In the genomic region with DNA sequence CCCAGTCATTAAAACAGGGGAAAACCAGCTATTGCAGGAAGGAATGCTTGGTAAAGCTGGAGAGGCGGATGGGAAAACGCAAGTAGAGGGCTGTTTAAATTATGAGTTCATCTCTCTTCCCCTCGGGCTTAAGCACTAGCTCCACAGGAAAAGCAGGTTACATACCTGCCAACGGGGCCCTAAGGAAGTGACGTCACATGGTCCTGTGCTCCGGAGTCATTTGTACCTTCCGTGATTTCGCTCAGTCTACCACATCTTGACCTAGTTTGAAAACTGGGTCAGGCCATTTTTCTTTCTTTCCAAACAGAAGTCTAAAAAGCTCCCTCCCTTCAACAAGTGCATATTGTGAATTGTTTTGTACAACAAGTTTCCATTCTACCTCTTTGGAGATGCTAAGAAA, we compare ENCODE assay signal across 22 mouse cellular contexts. TPM values are rescaled to one million over a fixed set of nuclear protein-coding genes. Genes with fewer than 3 reads are reported as not detected.
"Had no signal": no experiment of that assay in that cellular context is flagged by ENCODE, and none has a peak within 500 bp of the region (broad histone marks: within the 10 kb centered on the region; RNA-seq: fewer than 3 reads in every experiment).

No protein-coding gene starts in this region.

- H3K9me3 ChIP-seq: kidney, embryonic 15.5 days; limb, embryonic 12.5 days; liver, embryonic 13.5 days; stomach, embryonic 15.5 days had no signal

- H3K27ac ChIP-seq: kidney, embryonic 15.5 days; limb, embryonic 12.5 days; liver, embryonic 13.5 days; macrophage; stomach, embryonic 15.5 days had no signal

- H3K4me2 ChIP-seq: kidney, embryonic 15.5 days; limb, embryonic 12.5 days; liver, embryonic 13.5 days; midbrain, embryonic 11.5 days; stomach, embryonic 15.5 days had no signal

- H3K4me1 ChIP-seq: kidney, embryonic 15.5 days; limb, embryonic 12.5 days; liver, embryonic 13.5 days; megakaryocyte, embryonic 14.5 days; stomach, embryonic 15.5 days had no signal

- H3K27me3 ChIP-seq: kidney, embryonic 15.5 days; limb, embryonic 12.5 days; liver, embryonic 13.5 days; megakaryocyte, embryonic 14.5 days; stomach, embryonic 15.5 days had no signal

- DNase-seq: kidney, adult 2 months; kidney, postnatal 14 days; layer of hippocampus, adult 9-11 months; layer of hippocampus, postnatal 36 days; liver; liver, embryonic 13.5 days; liver, postnatal 0 days; right cerebral cortex, postnatal 14 days; thymus, postnatal 4 days had no signal

- ATAC-seq: intestine, embryonic 16.5 days; liver, postnatal 0 days; midbrain, embryonic 16.5 days had no signal

- H3K36me3 ChIP-seq: kidney, embryonic 15.5 days; limb, embryonic 12.5 days; liver, embryonic 13.5 days; stomach, embryonic 15.5 days had no signal

- H3K9ac ChIP-seq: kidney, embryonic 15.5 days; limb, embryonic 12.5 days; liver, embryonic 13.5 days; liver, postnatal 0 days; stomach, embryonic 15.5 days had no signal

- H3K4me3 ChIP-seq: kidney, embryonic 15.5 days; limb, embryonic 12.5 days; liver, embryonic 13.5 days; megakaryocyte, embryonic 14.5 days; stomach, embryonic 15.5 days had no signal

RNA-seq across cellular contexts. Expression of gene Ccl20, which starts 21.3 kb away (rescaled TPM):
- total RNA-seq: layer of hippocampus, postnatal 36 days; left cerebral cortex, adult 8-10 months; left cerebral cortex, postnatal 36 days had no signal
- polyA plus RNA-seq: limb, embryonic 12.5 days; liver, postnatal 0 days; macrophage; midbrain, embryonic 11.5 days; midbrain, embryonic 16.5 days; neural tube, embryonic 14.5 days; spleen, adult 2 months had no signal

RNA-seq across cellular contexts. Expression of gene Daw1, which starts 21.7 kb away (rescaled TPM):
- polyA plus RNA-seq: intestine, embryonic 16.5 days; large intestine, adult 2 months; limb, embryonic 12.5 days; liver, embryonic 13.5 days; liver, postnatal 0 days; macrophage; spleen, adult 2 months had no signal
